Mouse (Mus musculus): ENCODE results near the gene Atf1. TPM values are rescaled to one million over a fixed set of nuclear protein-coding genes. Genes with fewer than 3 reads are reported as not detected.
A peak's percentile ranks its signal among the peaks of the same experiment; 100 is the strongest.
"Not testable (repeated sequence)": the region's sequence is repeated elsewhere in the genome, so short reads cannot be mapped to it uniquely, and the experiment has no call there.

The Atf1 gene
- total RNA-seq, 2 experiments from 2014 or later: 19.9 to 27.8 TPM

DNA sequence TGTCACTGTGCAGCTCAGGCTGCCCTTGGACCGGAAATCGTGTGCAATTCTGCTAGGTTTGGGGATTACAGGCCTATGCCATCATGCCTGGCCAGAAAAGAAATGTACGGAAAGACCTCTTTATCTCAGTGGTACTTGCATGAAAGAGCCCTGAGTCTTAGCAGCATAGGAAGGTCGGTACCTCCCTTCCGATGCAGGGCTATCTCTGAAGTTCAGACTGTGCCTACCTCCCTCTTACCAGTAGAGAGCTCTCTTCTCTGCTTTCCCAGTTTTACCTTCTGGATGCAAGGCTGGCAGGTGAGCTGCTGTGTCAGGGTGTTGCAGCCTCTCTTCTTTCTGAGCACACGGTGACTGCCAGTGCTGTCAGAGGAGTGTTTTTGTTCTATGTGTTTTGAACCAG lies 14.2 kb downstream of the Atf1 start:
- intact Hi-C loops (cut with DNase I): no loop called here
- no peak for DNase-seq (ENCODE audit: extremely low spot score in 1 of 2, low spot score in 2 of 2)
- TF ChIP-seq CTCF (IDR thresholded peaks at IDR 0.05): no peak; the same call in 1 of the 2 replicates
- Histone ChIP-seq H3K27ac (no peak overlapping the region), H3K4me3 (no peak overlapping the region)

DNA sequence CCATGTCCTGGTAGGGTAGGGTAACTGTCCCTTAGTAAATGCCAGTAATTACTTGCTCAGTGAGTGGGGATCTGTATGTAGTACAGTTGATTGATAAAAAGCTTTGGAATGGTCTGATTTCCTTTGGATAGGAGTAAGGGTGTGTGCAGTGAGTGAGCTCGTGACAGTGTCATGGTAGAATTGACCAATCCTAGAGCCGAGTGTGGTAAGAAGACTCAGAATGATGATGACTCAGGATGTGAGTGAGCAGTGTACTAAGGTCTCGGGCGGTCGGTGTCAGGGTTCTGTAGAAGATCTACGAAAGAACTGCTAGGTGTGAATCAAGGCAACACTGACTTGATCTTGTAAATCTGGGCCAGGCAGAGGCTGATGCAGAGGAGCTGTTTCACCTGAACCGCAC lies 18.3 kb downstream of the Atf1 start:
- H3K4me3 ChIP-seq: no peak overlapping the region
- intact Hi-C loops (cut with DNase I): no loop called here
- TF ChIP-seq CTCF (IDR thresholded peaks at IDR 0.05): no peak
- no peak for DNase-seq (ENCODE audit: extremely low spot score in 1 of 2, low spot score in 2 of 2)
- H3K27ac ChIP-seq: no peak overlapping the region

- intact Hi-C loops (cut with DNase I): no loop called here
- no peak for TF ChIP-seq CTCF (IDR thresholded peaks at IDR 0.05)
- H3K4me3 ChIP-seq: no peak overlapping the region
- H3K27ac ChIP-seq: no peak overlapping the region
- no peak for DNase-seq (ENCODE audit: extremely low spot score in 1 of 2, low spot score in 2 of 2)
Observed at GRCm38 (mm10) chr15:100247296-100247695, 19.7 kb downstream of the Atf1 start.

DNA sequence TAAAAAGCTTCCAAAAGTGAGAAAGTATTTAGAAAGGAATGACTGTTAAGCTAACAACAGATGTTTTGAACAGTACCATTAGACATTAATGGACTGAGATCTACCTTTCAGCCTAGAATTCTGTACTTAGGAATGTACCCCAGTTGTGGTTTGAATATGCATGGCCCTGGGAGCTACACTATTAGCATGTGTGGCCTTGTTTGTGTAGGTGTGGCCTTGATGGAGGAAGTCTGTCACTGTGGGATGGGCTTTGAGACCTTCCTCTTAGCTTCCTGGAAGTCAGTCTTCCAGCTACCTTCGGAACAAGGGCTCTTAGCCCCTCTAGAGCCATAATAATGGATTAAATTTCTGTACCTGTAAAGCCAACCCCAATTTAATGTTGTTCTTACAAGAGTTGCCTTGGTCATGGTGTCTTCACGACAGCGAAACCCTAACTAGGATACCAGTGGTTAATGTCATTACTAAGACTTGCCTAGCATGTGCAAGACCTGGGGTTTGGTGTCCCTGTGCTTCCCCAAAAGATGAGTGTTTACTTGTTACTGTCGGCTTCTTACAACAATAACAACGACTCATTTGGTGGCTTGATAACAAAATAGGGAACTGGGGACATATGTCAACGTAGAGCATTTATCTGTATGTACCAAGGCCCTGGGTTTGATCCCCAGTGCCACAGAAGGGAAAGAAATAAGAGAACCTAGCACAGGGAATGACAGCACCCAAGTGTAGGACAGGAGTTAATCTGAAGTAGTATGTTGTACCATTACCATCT lies 21.2 kb downstream of the Atf1 start:
- no peak for DNase-seq (ENCODE audit: extremely low spot score in 1 of 2, low spot score in 2 of 2)
- intact Hi-C loops (cut with DNase I): no loop called here
- TF ChIP-seq CTCF (IDR thresholded peaks at IDR 0.05): no peak
- Histone ChIP-seq H3K27ac (no peak overlapping the region), H3K4me3 (no peak overlapping the region)

GRCm38 (mm10) chr15:100251153-100251780 lies 23.6 kb downstream of the Atf1 start:
- no peak for DNase-seq (ENCODE audit: extremely low spot score in 1 of 2, low spot score in 2 of 2)
- Histone ChIP-seq H3K4me3 (no peak overlapping the region), H3K27ac (peak overlapping the region; percentile 63)
- no peak for TF ChIP-seq CTCF (IDR thresholded peaks at IDR 0.05)
- intact Hi-C loops (cut with DNase I): no loop called here

DNA sequence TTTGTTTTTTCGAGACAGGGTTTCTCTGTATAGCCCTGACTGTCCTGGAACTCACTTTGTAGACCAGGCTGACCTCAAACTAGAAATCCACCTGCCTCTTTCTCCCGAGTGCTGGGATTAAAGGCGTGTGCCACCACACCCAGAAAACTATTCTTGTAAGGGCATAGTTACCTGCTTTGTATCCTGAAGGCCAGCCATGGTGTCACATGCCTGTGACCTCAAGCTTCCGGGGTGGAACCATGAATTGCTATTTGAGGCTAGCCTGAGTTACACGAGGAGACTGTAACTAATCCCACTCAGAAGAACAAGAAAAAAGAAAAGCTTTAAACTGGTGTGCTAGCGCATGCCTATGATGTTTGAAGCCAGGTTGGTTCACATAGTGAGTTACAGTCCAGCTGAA lies 28.8 kb downstream of the Atf1 start:
- DNase-seq (ENCODE audit: extremely low spot score in 1 of 2, low spot score in 2 of 2): no peak
- TF ChIP-seq CTCF (IDR thresholded peaks at IDR 0.05): no peak
- Histone ChIP-seq H3K4me3 (no peak overlapping the region), H3K27ac (no peak overlapping the region)
- intact Hi-C loops (cut with DNase I): no loop called here

GRCm38 (mm10) chr15:100257305-100257704 lies 29.7 kb downstream of the Atf1 start:
- Histone ChIP-seq H3K27ac (no peak overlapping the region), H3K4me3 (no peak overlapping the region)
- DNase-seq (ENCODE audit: extremely low spot score in 1 of 2, low spot score in 2 of 2): no peak
- TF ChIP-seq CTCF (IDR thresholded peaks at IDR 0.05): no peak
- intact Hi-C loops (cut with DNase I): no loop called here

- TF ChIP-seq CTCF (IDR thresholded peaks at IDR 0.05): no peak
- no peak overlapping the region for H3K27ac ChIP-seq
- intact Hi-C loops (cut with DNase I): no loop called here
- no peak for DNase-seq (ENCODE audit: extremely low spot score in 1 of 2, low spot score in 2 of 2)
- H3K4me3 ChIP-seq: no peak overlapping the region
Observed at GRCm38 (mm10) chr15:100258646-100259425, 31.2 kb downstream of the Atf1 start.

DNA sequence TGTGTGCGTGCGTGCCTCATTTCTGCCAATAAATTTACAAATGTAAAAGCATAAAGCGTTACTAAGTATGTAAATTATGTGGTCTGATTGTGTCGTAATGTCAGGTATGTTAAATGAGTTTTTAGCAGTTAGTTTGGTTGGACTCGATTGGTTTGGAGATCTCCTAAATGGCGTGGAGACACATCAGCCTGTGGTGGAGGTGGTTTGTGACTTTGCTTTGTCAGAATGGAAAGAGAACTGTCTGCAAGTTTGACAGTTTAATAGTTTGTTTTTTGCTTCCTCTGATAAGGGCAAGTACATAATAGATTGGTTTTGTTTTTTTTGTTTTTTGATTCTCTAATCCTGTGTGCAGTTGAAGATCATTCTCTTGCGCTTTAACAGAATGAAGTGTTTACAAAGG lies 32.7 kb downstream of the Atf1 start:
- not testable (repeated sequence) for DNase-seq (ENCODE audit: extremely low spot score in 1 of 2, low spot score in 2 of 2); H3K27ac ChIP-seq; H3K4me3 ChIP-seq
- intact Hi-C loops (cut with DNase I): loop anchor here (5.0 kb wide), 1 partner anchor 197 kb away; no protein-coding TSS in a partner anchor

DNA sequence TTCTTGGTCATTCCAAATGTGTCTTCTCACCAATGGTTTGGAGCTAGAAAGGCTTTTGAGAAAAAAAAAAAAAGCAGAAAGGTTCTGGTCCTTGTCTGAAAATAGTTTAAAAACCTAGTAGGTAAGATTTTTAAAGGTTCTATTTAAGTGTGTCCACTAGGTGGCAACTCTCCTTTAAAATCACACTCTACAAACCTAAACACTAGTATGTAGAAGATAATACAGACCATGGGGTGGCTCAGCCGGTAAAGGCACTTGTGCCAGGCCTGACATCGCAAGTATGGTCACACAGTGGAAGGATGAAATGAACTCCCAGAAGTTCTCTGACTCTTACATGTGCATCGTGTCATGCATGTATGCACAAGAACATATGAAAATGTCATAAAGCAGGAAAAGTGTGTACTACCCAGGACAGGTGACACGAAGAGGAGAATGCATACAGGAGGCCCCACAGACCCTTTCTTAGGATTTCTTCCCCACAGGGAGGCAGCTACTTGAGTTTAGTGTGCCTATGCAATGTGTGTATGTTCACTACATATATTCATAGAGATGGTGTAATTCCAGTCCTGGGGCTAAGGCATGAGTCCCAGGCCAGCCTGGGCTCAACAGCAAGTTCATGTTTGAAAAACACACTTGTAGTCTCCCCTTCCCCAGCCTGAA lies 35.8 kb downstream of the Atf1 start:
- intact Hi-C loops (cut with DNase I): loop anchor here (2.0 to 5.0 kb wide), 2 partner anchors 111 to 194 kb away; no protein-coding TSS in a partner anchor
- no peak for DNase-seq (ENCODE audit: extremely low spot score in 1 of 2, low spot score in 2 of 2)
- Histone ChIP-seq H3K4me3 (no peak overlapping the region), H3K27ac (no peak overlapping the region)
- peak; percentile 62 for TF ChIP-seq CTCF (IDR thresholded peaks at IDR 0.05)

GRCm38 (mm10) chr15:100265586-100266325 lies 38.1 kb downstream of the Atf1 start:
- Histone ChIP-seq H3K27ac (no peak overlapping the region), H3K4me3 (no peak overlapping the region)
- TF ChIP-seq CTCF (IDR thresholded peaks at IDR 0.05): no peak
- DNase-seq (ENCODE audit: extremely low spot score in 1 of 2, low spot score in 2 of 2): no peak
- intact Hi-C loops (cut with DNase I): no loop called here

Measured in left cerebral cortex, adult 2 months (tissue).